Mouse (Mus musculus): ENCODE measurements at regions not wholly inside any gene's neighbourhood (a gene's known extent, or its start where the extent isn't known, plus 50 kb on each side); places are given as distances from the start of the nearest gene placed in this dataset.

DNA sequence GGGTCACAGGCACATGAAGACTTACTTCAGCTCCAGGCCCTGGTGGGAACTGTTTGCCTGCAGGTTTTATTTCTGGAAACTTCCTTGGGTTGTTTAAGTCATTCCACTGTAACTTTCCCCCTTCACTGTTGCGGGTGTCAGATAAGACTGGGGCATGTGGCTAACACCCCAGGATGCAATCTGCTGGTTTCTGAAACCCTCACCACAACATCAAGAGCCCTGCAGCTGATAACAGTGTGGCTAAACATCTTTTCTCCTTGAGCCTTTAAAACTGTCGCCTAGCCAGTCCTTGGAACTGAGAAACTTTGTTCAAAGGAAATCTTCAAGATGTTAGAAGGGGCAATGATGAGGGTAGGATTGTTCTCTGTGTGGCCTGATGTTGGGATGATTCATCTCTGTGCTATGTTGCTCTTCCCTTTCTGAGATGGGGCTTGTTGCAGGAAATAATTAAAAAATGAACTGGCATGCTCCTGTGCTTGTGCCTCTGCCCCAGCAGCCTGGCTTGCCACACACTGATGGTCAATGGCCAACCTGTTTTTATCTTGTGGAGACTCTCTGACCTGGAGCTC lies 272.3 kb upstream of the Eif4g2 start:
- ATAC-seq (ENCODE audit: low read depth): no peak
- H3K27me3 ChIP-seq (ENCODE audit: control insufficient read depth, insufficient read depth, low read depth, low read length): no peaks in the 10 kb centered on the region
- no peaks in the 10 kb centered on the region for H3K36me3 ChIP-seq (ENCODE audit: control insufficient read depth, insufficient read depth)
- no peak overlapping the region for H3K4me3 ChIP-seq (ENCODE audit: low read depth, low read length)
- WGBS (ENCODE audit: insufficient replicate concordance): 14% methylated on average over 2 of the region's 2 CpGs
- no peaks in the 10 kb centered on the region for H3K9me3 ChIP-seq (replicated peaks; ENCODE audit: control insufficient read depth, low read length)
- H3K9ac ChIP-seq (ENCODE audit: low read depth, low read length): no peak overlapping the region
- H3K4me1 ChIP-seq (ENCODE audit: control insufficient read depth, low read depth, low read length): no peaks in the 10 kb centered on the region
- no peak overlapping the region for H3K4me2 ChIP-seq (ENCODE audit: low read depth, low read length)
- H3K27ac ChIP-seq (ENCODE audit: low read length): no peak overlapping the region

DNA sequence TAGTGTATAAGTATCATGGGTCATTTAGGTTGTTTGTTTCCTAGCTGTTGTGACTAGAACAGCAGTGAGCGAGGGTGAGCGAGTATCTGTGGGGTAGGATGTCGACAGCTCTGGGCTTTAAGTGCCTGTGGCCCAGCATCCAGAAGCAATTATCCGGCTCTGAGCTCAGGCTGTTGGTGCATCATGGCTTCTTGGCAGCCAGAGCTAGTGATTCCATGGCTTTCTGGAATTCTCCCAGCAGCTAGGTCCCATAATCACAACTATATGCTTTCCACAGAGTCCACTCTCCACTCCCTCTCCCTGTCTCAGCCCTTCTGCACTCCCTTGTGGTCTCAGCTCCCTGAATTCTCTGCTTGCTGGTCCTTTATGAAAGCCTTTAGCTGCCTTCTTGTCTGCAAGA lies 271.2 kb upstream of the Eif4g2 start:
- 61% methylated on average over 4 of the region's 4 CpGs for WGBS (ENCODE audit: insufficient replicate concordance)
- Histone ChIP-seq H3K9ac (ENCODE audit: low read depth, low read length) (no peak overlapping the region), H3K9me3 (replicated peaks; ENCODE audit: control insufficient read depth, low read length) (no peaks in the 10 kb centered on the region)

DNA sequence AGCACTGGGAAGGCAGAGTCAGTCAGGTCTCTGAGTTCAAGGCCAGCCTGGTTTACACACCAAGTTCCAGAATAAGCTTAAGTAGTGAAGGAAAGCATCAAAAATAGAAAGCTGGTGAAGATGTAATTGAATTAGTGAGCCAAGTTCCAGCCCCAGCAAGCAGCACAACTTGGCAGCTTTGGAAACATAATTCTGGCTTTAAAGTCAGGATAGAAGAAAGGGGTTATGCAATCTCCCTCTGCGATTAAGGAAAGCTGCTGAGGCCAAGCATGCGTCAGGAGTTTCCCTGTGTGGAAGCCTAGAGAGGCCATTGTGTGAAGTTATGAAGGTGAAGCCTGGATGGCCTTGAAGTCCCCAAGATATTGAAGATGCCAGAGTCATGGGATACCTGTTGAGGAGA lies 269.3 kb upstream of the Eif4g2 start:
- Histone ChIP-seq H3K36me3 (ENCODE audit: control insufficient read depth, insufficient read depth) (no peaks in the 10 kb centered on the region), H3K9ac (ENCODE audit: low read depth, low read length) (no peak overlapping the region), H3K9me3 (replicated peaks; ENCODE audit: control insufficient read depth, low read length) (no peaks in the 10 kb centered on the region), H3K4me1 (ENCODE audit: control insufficient read depth, low read depth, low read length) (no peaks in the 10 kb centered on the region), H3K4me3 (ENCODE audit: low read depth, low read length) (no peak overlapping the region), H3K4me2 (ENCODE audit: low read depth, low read length) (no peak overlapping the region), H3K27ac (ENCODE audit: low read length) (no peak overlapping the region), H3K27me3 (ENCODE audit: control insufficient read depth, insufficient read depth, low read depth, low read length) (no peaks in the 10 kb centered on the region)
- no peak for ATAC-seq (ENCODE audit: low read depth)
- 72% methylated on average over 2 of the region's 2 CpGs for WGBS (ENCODE audit: insufficient replicate concordance)

More for the DNA sequence above, 271.2 kb upstream of the Eif4g2 start:
- Histone ChIP-seq H3K4me2 (ENCODE audit: low read depth, low read length) (no peak overlapping the region), H3K27ac (ENCODE audit: low read length) (no peak overlapping the region), H3K4me3 (ENCODE audit: low read depth, low read length) (no peak overlapping the region), H3K27me3 (ENCODE audit: control insufficient read depth, insufficient read depth, low read depth, low read length) (no peaks in the 10 kb centered on the region), H3K4me1 (ENCODE audit: control insufficient read depth, low read depth, low read length) (no peaks in the 10 kb centered on the region), H3K36me3 (ENCODE audit: control insufficient read depth, insufficient read depth) (no peaks in the 10 kb centered on the region)
- no peak for ATAC-seq (ENCODE audit: low read depth)

DNA sequence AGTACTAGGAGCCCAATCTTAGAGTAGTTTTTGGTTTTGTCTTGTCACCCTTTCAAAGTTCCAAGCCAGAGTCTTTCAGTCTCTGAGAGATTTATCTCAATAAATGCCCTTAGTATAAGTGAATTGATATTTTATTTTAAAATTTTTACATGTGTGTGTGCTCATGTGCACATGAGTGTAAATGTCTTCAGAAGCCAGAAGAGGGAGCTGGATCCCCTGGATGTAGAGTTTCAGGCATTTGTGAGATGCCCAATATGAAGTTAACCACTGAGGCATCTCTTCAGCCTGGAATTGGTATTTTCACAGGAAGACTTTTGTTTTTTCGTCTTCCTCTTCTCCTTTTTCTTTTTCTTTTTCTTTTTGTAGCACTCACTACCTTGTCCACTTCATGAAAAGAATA lies 262.3 kb upstream of the Eif4g2 start:
- Histone ChIP-seq H3K36me3 (ENCODE audit: control insufficient read depth, insufficient read depth) (no peaks in the 10 kb centered on the region), H3K27ac (ENCODE audit: low read length) (no peak overlapping the region), H3K27me3 (ENCODE audit: control insufficient read depth, insufficient read depth, low read depth, low read length) (no peaks in the 10 kb centered on the region), H3K4me3 (ENCODE audit: low read depth, low read length) (no peak overlapping the region), H3K4me1 (ENCODE audit: control insufficient read depth, low read depth, low read length) (no peaks in the 10 kb centered on the region), H3K9ac (ENCODE audit: low read depth, low read length) (no peak overlapping the region), H3K4me2 (ENCODE audit: low read depth, low read length) (no peak overlapping the region), H3K9me3 (replicated peaks; ENCODE audit: control insufficient read depth, low read length) (no peaks in the 10 kb centered on the region)
- no peak for ATAC-seq (ENCODE audit: low read depth)
- WGBS (ENCODE audit: insufficient replicate concordance): 30% methylated on average over 1 of the region's 1 CpGs

DNA sequence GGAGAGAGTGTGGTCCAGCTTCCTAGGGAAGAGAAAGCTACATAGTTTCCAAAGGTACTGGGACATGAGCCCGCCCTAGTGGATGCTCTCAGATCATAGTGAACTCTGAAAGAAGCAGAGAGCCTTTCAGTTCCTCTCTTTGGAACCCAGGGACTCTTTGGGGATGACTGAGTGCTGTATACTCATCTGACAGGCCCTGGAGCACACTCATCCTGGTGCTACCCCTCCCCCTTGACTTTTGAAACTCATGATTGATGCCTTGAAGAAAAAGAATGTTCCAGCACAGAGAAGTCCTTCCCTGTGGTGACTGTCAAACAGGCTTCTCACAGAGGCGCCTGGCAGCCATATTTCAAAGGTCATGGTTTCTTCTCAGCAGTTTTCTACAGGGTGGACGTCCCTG lies 254.2 kb upstream of the Eif4g2 start:
- Histone ChIP-seq H3K4me1 (ENCODE audit: control insufficient read depth, low read depth, low read length) (no peaks in the 10 kb centered on the region), H3K9ac (ENCODE audit: low read depth, low read length) (no peak overlapping the region), H3K27ac (ENCODE audit: low read length) (no peak overlapping the region), H3K9me3 (replicated peaks; ENCODE audit: control insufficient read depth, low read length) (no peaks in the 10 kb centered on the region), H3K27me3 (ENCODE audit: control insufficient read depth, insufficient read depth, low read depth, low read length) (no peaks in the 10 kb centered on the region), H3K4me2 (ENCODE audit: low read depth, low read length) (no peak overlapping the region), H3K36me3 (ENCODE audit: control insufficient read depth, insufficient read depth) (no peaks in the 10 kb centered on the region), H3K4me3 (ENCODE audit: low read depth, low read length) (no peak overlapping the region)
- no peak for ATAC-seq (ENCODE audit: low read depth)
- 25% methylated on average over 3 of the region's 3 CpGs for WGBS (ENCODE audit: insufficient replicate concordance)

DNA sequence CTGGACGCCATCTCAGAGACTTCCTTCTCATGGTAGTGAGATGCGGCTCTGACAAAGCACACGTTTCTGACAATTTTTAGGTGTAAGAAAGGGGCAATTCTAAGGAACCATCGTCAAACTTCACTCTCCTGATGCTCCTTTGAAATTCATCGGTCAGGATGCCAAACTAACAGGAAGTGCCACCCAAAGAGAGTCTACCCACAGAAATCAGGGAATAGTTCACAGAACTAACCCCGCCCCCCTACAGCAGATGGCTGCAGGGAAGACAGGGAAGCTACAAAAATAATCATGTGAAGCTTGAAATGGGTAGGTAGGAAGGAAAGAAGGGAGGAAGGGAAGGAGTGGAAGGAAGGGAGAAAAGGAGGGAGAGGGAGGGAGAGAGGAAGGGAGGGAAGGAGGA lies 240.1 kb upstream of the Eif4g2 start:
- no peaks in the 10 kb centered on the region for H3K9me3 ChIP-seq (replicated peaks; ENCODE audit: control insufficient read depth, low read length)
- H3K4me1 ChIP-seq (ENCODE audit: control insufficient read depth, low read depth, low read length): no peaks in the 10 kb centered on the region
- no peak for ATAC-seq (ENCODE audit: low read depth)
- no peak overlapping the region for H3K27ac ChIP-seq (ENCODE audit: low read length)
- no peak overlapping the region for H3K4me3 ChIP-seq (ENCODE audit: low read depth, low read length)
- WGBS (ENCODE audit: insufficient replicate concordance): 50% methylated on average over 6 of the region's 6 CpGs
- no peak overlapping the region for H3K4me2 ChIP-seq (ENCODE audit: low read depth, low read length)
- no peaks in the 10 kb centered on the region for H3K27me3 ChIP-seq (ENCODE audit: control insufficient read depth, insufficient read depth, low read depth, low read length)
- no peak overlapping the region for H3K9ac ChIP-seq (ENCODE audit: low read depth, low read length)
- H3K36me3 ChIP-seq (ENCODE audit: control insufficient read depth, insufficient read depth): no peaks in the 10 kb centered on the region

DNA sequence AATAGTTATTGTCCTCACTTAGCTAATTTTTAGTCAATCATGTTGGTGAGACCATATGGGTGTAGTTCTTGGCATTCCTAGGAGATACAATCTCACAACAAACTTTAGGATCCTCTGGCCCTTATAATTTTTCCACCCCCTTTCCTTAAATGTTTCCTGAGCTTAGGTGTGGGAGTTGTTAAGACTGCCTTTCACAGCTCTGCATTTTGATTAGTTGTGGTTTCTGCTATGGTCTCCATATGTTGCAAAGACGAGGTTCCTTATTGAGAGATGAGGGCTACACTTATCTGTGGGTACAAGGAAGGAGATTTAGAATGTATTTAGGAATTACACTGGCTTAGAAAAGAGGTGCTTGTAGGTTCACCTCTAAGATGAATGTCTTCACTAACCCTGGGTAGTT lies 237.1 kb upstream of the Eif4g2 start:
- Histone ChIP-seq H3K9me3 (replicated peaks; ENCODE audit: control insufficient read depth, low read length) (no peaks in the 10 kb centered on the region), H3K27ac (ENCODE audit: low read length) (no peak overlapping the region), H3K4me1 (ENCODE audit: control insufficient read depth, low read depth, low read length) (no peaks in the 10 kb centered on the region), H3K4me2 (ENCODE audit: low read depth, low read length) (no peak overlapping the region), H3K9ac (ENCODE audit: low read depth, low read length) (no peak overlapping the region), H3K27me3 (ENCODE audit: control insufficient read depth, insufficient read depth, low read depth, low read length) (no peaks in the 10 kb centered on the region), H3K4me3 (ENCODE audit: low read depth, low read length) (no peak overlapping the region), H3K36me3 (ENCODE audit: control insufficient read depth, insufficient read depth) (no peaks in the 10 kb centered on the region)
- no peak for ATAC-seq (ENCODE audit: low read depth)
- WGBS (ENCODE audit: insufficient replicate concordance): 14% methylated on average over 1 of the region's 1 CpGs

DNA sequence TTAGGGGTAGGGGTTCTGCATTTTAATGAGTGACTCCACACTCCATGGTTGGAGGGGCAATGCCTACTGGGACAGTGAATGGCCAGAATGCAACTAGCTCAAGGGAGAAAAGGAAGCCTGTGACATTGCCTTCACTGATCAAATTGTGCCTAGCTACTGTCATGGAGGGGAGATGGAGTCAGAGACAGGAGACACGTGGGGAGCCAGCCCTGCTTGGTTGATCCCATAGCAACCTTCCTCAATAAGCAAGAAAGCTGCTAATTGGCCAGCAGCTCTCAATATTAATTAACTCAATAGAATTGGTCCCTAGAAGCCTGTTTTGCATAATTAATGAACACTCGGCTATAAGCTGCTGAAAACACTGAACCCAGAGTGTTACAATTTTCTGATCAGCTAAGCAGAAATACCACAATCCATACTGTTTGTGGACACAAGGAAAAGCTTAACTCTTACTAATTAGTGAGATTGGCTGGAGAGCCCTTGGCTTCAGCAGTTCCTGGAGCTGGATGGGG lies 233.7 kb upstream of the Eif4g2 start:
- Histone ChIP-seq H3K27ac (ENCODE audit: low read length) (no peak overlapping the region), H3K9me3 (replicated peaks; ENCODE audit: control insufficient read depth, low read length) (no peaks in the 10 kb centered on the region), H3K27me3 (ENCODE audit: control insufficient read depth, insufficient read depth, low read depth, low read length) (no peaks in the 10 kb centered on the region), H3K4me2 (ENCODE audit: low read depth, low read length) (no peak overlapping the region), H3K36me3 (ENCODE audit: control insufficient read depth, insufficient read depth) (no peaks in the 10 kb centered on the region), H3K4me3 (ENCODE audit: low read depth, low read length) (no peak overlapping the region), H3K9ac (ENCODE audit: low read depth, low read length) (no peak overlapping the region), H3K4me1 (ENCODE audit: control insufficient read depth, low read depth, low read length) (no peaks in the 10 kb centered on the region)
- WGBS (ENCODE audit: insufficient replicate concordance): 58% methylated on average over 2 of the region's 2 CpGs
- ATAC-seq (ENCODE audit: low read depth): no peak

DNA sequence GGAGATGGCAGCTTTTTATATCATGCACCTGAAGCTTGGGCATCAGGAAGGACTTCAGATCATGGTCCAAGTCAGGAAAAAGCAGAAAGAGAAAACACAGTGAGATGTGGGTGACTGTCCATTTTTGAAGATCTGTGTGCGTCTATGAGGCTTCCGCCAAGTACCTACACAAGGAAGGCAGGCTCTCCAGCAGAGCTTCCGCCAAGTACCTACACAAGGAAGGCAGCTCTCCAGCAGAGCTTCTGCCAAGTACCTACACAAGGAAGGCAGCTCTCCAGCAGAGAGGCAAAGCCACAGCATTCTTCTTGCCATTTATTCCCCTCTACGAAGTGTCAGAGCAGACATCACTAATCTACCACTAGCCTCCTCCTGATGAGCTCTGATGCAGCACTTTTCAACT lies 231.1 kb upstream of the Eif4g2 start:
- Histone ChIP-seq H3K9me3 (replicated peaks; ENCODE audit: control insufficient read depth, low read length) (no peaks in the 10 kb centered on the region), H3K4me1 (ENCODE audit: control insufficient read depth, low read depth, low read length) (no peaks in the 10 kb centered on the region), H3K36me3 (ENCODE audit: control insufficient read depth, insufficient read depth) (no peaks in the 10 kb centered on the region), H3K4me2 (ENCODE audit: low read depth, low read length) (no peak overlapping the region), H3K27me3 (ENCODE audit: control insufficient read depth, insufficient read depth, low read depth, low read length) (no peaks in the 10 kb centered on the region), H3K27ac (ENCODE audit: low read length) (no peak overlapping the region), H3K4me3 (ENCODE audit: low read depth, low read length) (no peak overlapping the region), H3K9ac (ENCODE audit: low read depth, low read length) (no peak overlapping the region)
- 71% methylated on average over 4 of the region's 4 CpGs for WGBS (ENCODE audit: insufficient replicate concordance)
- ATAC-seq (ENCODE audit: low read depth): no peak
